Mouse (Mus musculus): Measurements from ENCODE around the gene Usp4.

DNA sequence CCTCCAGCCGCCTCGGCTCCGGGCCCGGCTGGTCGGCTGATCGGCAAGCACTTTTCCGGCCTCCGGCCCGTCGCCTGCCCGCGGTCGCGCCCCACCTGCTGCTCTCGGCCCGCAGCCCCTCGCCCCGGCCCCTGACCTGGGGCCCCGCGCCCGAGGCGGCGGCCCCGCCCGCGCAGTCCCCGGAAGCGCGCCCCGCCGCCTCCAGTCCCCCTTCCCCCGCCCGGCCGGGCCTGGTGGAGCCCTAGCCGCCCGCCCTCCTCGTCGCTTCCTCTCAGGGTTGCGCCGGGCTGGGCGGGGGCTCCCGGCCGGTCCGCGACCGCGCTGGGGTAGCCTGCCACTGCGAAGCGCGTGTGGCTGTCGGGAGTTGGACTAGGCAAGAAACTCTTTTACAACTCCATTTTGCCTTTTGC, 41.1 kb upstream of the Usp4 start:
- TF ChIP-seq CTCF (IDR thresholded peaks at IDR 0.05; ENCODE audit: borderline replicate concordance, control insufficient read depth, extremely low read depth, insufficient read depth, low read length, poor library complexity): 0 out of 2 replicates have a peak, but pooled peaks have one; percentile 12
- TF ChIP-seq POLR2A (IDR thresholded peaks at IDR 0.05; ENCODE audit: control insufficient read depth, extremely low read depth, insufficient read depth, low read length, poor library complexity): no peak

All from thymus, adult 2 months (tissue).